Mouse (Mus musculus) midbrain, embryonic 11.5 days (tissue): ENCODE measurements at regions not wholly inside any gene's neighbourhood (a gene's known extent, or its start where the extent isn't known, plus 50 kb on each side); places are given as distances from the start of the nearest gene placed in this dataset.

ENCODE experiments used
- ATAC-seq: fragments of 200-750 bp; cut with Nextera tagmentation; 2 replicates; pipeline ENCODE4 v1.8.0; 2017; ENCODE audit warnings: moderate TSS enrichment, moderate library complexity; ENCODE audit not compliant: low FRiP score
- DNase-seq: peaks from one replicate; pipeline ENCODE4 v3.0.0; 2015; ENCODE audit warnings: low spot score; ENCODE audit errors: missing footprints
- H3K27ac ChIP-seq: fragments of 300-500 bp; sonication (generic); 2 replicates; pipeline ENCODE4 v1.5.1; 2014; ENCODE audit warnings: low read depth, low read length
- H3K27me3 ChIP-seq: fragments of 300-500 bp; sonication (generic); 2 replicates; pipeline ENCODE4 v1.6.1; 2014; ENCODE audit warnings: mild to moderate bottlenecking, low read length, moderate library complexity, mixed read lengths; ENCODE audit not compliant: control insufficient read depth, insufficient read depth
- H3K36me3 ChIP-seq: fragments of 300-500 bp; sonication (generic); 2 replicates; pipeline ENCODE4 v1.6.1; 2014; ENCODE audit warnings: mild to moderate bottlenecking, low read length, moderate library complexity, mixed read lengths; ENCODE audit not compliant: control insufficient read depth, insufficient read depth
- H3K4me1 ChIP-seq: fragments of 300-500 bp; sonication (generic); 2 replicates; pipeline ENCODE4 v1.6.1; 2014; ENCODE audit warnings: low read length; ENCODE audit not compliant: control insufficient read depth, insufficient read depth
- H3K4me2 ChIP-seq: fragments of 300-500 bp; sonication (generic); 2 replicates; pipeline ENCODE4 v1.6.1; 2014; ENCODE audit warnings: mild to moderate bottlenecking, moderate library complexity
- H3K4me3 ChIP-seq: fragments of 300-500 bp; sonication (generic); 2 replicates; pipeline ENCODE4 v1.5.1; 2014; ENCODE audit warnings: low read depth, low read length
- H3K9ac ChIP-seq: fragments of 300-500 bp; sonication (generic); 2 replicates; pipeline ENCODE4 v1.6.1; 2014; ENCODE audit warnings: low read length
- H3K9me3 ChIP-seq: fragments of 300-500 bp; sonication (generic); 2 replicates; pipeline ENCODE4 v1.6.1; 2016; ENCODE audit warnings: low read length; ENCODE audit not compliant: control insufficient read depth
- WGBS: fragments of 180-500 bp; shearing (Covaris S2); extraction: QIAGEN DNeasy Blood & Tissue Kit; methylation state at CpG from one replicate; pipeline ENCODE4 v1.1.7; 2014; 5-methylcytosine and 5-hydroxymethylcytosine counted together

DNA sequence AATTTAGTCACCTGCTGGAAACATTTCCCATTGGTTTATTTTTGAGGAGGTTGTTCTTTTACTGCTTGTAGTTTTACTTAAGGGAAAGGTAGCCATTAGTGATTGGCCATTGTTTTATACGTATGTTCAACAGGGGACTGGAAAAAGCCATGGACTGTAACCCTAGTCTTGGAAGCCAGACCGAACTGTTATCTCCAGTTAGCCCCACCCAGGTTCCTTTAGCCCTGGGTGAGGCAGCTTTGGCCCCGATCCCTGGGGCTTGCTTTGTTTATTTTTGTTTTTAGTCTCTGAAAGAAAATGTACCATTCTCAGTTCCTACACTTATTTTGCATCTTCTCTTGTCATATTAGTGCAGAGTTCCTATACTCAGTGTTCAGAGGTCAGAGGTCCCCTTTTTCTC is 148.3 kb upstream of the Map3k1 start:
- 62% methylated on average over 3 of the region's 3 CpGs for WGBS

DNA sequence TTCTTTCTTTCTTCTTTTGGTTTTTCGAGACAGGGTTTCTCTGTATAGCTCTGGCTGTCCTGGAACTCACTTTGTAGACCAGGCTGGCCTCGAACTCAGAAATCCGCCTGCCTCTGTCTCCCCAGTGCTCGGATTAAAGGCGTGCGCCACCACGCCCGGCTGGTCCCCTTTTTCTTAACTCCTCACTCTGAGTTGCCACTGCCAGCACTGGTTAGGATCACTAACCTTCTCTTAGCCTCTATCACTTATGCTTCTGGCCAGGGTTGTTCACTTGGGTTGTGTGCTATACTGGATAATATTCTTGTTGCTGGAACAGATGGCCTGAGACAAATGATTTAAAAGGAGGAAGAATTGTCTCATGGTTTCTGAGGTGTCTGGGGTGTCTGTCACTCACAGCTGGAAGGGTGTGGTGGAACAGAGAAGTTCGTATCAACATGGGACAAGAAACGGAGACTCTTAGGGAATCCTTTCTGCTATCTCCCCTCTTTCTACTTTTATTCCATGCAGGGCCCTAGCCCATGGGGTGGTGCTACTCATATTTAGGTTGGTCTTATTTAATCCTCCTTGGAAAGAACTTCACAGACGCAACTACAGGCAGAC is 149.0 kb upstream of the Map3k1 start:
- no peaks in the 10 kb centered on the region for H3K36me3 ChIP-seq
- no peak overlapping the region for H3K27ac ChIP-seq
- no peaks in the 10 kb centered on the region for H3K27me3 ChIP-seq
- no peak for DNase-seq
- H3K4me3 ChIP-seq: no peak overlapping the region
- no peak for ATAC-seq
- H3K4me2 ChIP-seq: no peak overlapping the region
- H3K9ac ChIP-seq: no peak overlapping the region
- H3K4me1 ChIP-seq: no peaks in the 10 kb centered on the region
- H3K9me3 ChIP-seq: no peaks in the 10 kb centered on the region; the same call in 1 of the 2 replicates
- WGBS: 88% methylated on average over 11 of the region's 11 CpGs

More for the DNA sequence above, 148.3 kb upstream of the Map3k1 start:
- no peak overlapping the region for H3K9ac ChIP-seq
- no peak for DNase-seq
- H3K27ac ChIP-seq: no peak overlapping the region
- no peak overlapping the region for H3K4me3 ChIP-seq
- no peaks in the 10 kb centered on the region for H3K36me3 ChIP-seq
- no peak overlapping the region for H3K4me2 ChIP-seq
- no peak for ATAC-seq
- no peaks in the 10 kb centered on the region for H3K4me1 ChIP-seq
- H3K27me3 ChIP-seq: no peaks in the 10 kb centered on the region
- H3K9me3 ChIP-seq: no peaks in the 10 kb centered on the region; the same call in 1 of the 2 replicates

DNA sequence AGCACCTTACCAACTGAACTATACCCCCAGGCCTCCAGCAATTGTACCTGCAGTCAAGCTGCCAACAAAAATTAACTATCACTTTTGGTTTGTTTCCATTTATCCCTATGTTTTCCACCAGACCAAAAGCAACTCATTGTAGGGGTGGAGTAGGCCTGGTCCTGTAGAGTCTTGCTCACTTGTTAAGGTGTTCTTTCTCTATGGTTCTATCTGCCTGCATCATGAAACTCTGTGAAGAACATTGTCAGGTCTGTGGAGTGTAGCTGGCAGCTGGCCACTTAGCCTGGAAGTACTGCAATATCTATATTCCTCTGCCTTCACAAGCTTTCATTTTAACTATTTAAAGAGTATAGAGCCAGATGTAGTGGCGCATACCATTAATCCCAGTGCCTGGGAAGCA is 149.6 kb upstream of the Map3k1 start:
- DNase-seq (no peak), ATAC-seq (no peak)
- 96% methylated on average over 1 of the region's 1 CpGs for WGBS
- H3K9ac ChIP-seq: no peak overlapping the region
- no peak overlapping the region for H3K4me2 ChIP-seq
- H3K4me3 ChIP-seq: no peak overlapping the region
- H3K27ac ChIP-seq: no peak overlapping the region
- no peaks in the 10 kb centered on the region for H3K4me1 ChIP-seq
- no peaks in the 10 kb centered on the region for H3K27me3 ChIP-seq
- no peaks in the 10 kb centered on the region for H3K36me3 ChIP-seq
- H3K9me3 ChIP-seq: no peaks in the 10 kb centered on the region; the same call in 1 of the 2 replicates

DNA sequence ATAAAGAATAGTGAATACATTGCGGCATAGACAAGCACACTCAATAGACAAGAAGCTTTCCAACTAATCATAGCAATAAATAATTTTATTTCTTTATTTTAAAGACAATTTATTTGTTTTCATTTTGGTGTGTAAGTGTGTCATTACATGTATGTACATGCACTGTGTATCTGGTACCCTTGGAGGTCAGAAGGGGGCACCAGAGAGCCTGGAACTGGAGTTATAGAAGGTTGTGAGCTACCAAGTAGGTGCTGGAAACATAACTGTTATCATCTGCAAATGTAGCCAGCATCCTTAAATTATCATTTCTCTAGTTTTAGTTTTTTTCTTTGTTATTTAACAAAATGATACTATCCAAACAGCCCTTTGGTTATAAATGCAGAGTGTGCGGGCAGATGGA is 151.2 kb upstream of the Map3k1 start:
- Histone ChIP-seq H3K9me3 (no peaks in the 10 kb centered on the region; the same call in 1 of the 2 replicates), H3K4me1 (no peaks in the 10 kb centered on the region), H3K27ac (no peak overlapping the region), H3K9ac (no peak overlapping the region), H3K4me2 (no peak overlapping the region), H3K36me3 (no peaks in the 10 kb centered on the region), H3K4me3 (no peak overlapping the region), H3K27me3 (no peaks in the 10 kb centered on the region)
- DNase-seq (no peak), ATAC-seq (no peak)
- WGBS: 96% methylated on average over 2 of the region's 2 CpGs

DNA sequence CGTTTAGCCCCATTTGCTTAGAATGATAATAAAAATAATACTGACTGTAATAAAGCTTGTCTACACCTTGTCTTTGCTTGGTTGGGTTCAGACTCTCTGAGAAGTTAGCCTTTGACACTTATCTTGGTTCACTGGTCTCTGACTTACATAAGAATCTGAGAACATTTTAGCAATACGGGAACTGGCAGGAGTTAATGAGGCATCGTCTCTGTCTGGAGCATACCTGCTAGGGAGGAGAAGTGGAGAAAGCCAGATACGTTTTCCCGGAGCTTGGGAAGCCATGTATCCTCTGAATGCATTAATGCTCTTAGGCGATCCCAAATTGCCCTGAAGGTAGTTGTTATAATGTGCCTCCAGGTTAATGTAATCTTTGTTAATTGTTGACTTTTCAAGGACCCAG is 152.6 kb upstream of the Map3k1 start:
- Histone ChIP-seq H3K4me1 (no peaks in the 10 kb centered on the region), H3K4me3 (no peak overlapping the region), H3K9ac (no peak overlapping the region), H3K4me2 (no peak overlapping the region), H3K27me3 (no peaks in the 10 kb centered on the region), H3K27ac (no peak overlapping the region), H3K36me3 (no peaks in the 10 kb centered on the region), H3K9me3 (no peaks in the 10 kb centered on the region; the same call in 1 of the 2 replicates)
- no peak for ATAC-seq
- DNase-seq: no peak
- 84% methylated on average over 6 of the region's 6 CpGs for WGBS

DNA sequence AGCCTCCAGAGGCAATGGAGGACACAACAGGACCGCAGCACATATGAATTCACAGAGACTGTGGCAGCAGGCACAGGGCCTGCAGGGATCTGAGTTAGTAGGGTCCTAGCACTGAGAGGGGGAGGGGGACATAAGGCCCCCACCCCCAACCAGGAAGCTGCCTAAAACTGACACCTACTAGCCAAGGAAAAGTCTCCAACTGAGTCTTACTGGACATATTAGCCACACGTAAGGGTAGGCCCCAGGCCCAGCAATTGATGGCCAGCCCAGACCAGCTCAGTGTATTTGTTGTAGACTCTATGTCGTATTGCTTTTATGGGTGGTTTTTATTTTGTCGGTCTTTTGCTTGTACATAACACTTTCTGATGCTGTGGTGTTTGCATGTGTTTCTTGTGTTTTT is 153.4 kb upstream of the Map3k1 start:
- Histone ChIP-seq H3K4me1 (no peaks in the 10 kb centered on the region), H3K4me3 (no peak overlapping the region), H3K4me2 (no peak overlapping the region), H3K27ac (no peak overlapping the region), H3K36me3 (no peaks in the 10 kb centered on the region), H3K27me3 (no peaks in the 10 kb centered on the region), H3K9me3 (no peaks in the 10 kb centered on the region; the same call in 1 of the 2 replicates), H3K9ac (no peak overlapping the region)
- no peak for ATAC-seq
- DNase-seq: no peak
- 91% methylated on average over 4 of the region's 4 CpGs for WGBS

DNA sequence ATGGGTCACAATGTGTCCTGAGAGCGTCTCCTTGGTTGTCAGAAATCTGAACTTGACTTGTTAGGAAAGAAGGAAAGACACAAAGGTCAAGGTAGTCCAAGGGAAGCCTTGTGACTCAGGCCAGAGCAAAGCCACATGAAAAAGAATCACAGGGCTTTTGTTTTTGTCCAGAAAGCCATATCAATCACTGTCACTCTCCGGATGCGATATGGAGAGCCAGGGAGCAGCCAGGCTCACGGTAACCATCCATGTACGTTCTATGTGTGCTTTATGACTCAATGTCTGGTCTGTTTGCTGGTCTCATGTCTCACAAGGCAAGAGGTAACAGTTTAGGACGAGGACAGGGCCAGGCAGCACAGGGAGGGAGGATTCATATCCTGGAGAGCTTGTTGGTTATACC is 157.3 kb upstream of the Map3k1 start:
- no peak overlapping the region for H3K4me2 ChIP-seq
- no peaks in the 10 kb centered on the region for H3K36me3 ChIP-seq
- 85% methylated on average over 6 of the region's 6 CpGs for WGBS
- H3K27me3 ChIP-seq: no peaks in the 10 kb centered on the region
- no peak overlapping the region for H3K9ac ChIP-seq
- no peak overlapping the region for H3K4me3 ChIP-seq
- DNase-seq (no peak), ATAC-seq (no peak)
- no peaks in the 10 kb centered on the region for H3K9me3 ChIP-seq
- H3K4me1 ChIP-seq: no peaks in the 10 kb centered on the region
- no peak overlapping the region for H3K27ac ChIP-seq

DNA sequence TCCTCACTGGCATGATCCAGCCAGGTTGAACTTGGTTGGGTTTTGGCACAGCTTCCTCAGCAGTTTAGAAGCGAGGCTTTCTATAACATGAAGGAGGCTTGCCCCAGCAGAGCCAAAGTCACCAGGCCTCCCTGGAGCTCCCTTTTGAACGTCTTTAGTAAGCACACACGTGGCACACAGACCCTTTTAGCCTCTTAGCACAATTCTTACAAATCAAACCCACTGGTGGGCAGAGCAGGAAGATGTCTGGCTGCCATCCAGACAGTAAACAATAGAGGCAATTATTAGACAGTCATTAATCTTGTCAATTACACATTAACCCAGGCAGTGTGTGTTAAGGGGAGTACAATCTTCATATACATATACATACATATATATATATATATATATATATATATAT is 157.8 kb upstream of the Map3k1 start:
- H3K27ac ChIP-seq: no peak overlapping the region
- no peaks in the 10 kb centered on the region for H3K36me3 ChIP-seq
- H3K27me3 ChIP-seq: no peaks in the 10 kb centered on the region
- WGBS: 66% methylated on average over 3 of the region's 3 CpGs
- no peak overlapping the region for H3K4me2 ChIP-seq
- no peak for ATAC-seq
- no peak for DNase-seq
- H3K4me3 ChIP-seq: no peak overlapping the region
- no peak overlapping the region for H3K9ac ChIP-seq
- H3K9me3 ChIP-seq: no peaks in the 10 kb centered on the region
- no peaks in the 10 kb centered on the region for H3K4me1 ChIP-seq

DNA sequence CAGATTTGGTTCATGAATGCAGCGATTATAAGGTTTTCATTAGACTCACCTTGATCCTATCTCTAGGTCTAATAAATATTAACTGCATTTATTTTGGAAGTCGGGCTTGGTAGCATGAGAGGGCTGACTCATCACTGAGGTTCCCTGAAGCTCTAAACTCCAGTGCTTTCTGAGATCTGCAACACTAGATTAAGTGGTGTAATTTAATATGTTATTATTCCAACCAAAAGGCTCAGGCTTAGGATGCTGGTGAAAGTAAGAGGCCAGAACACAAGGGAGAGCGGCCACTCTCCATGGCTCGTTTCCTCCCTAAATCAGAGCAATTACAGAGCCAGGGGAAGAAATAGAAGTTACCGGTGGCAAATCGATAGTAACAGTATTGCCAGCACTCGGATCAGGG is 159.4 kb upstream of the Map3k1 start:
- H3K36me3 ChIP-seq: no peaks in the 10 kb centered on the region
- H3K27me3 ChIP-seq: no peaks in the 10 kb centered on the region
- no peaks in the 10 kb centered on the region for H3K4me1 ChIP-seq
- DNase-seq (no peak), ATAC-seq (no peak)
- no peak overlapping the region for H3K9ac ChIP-seq
- no peak overlapping the region for H3K27ac ChIP-seq
- no peak overlapping the region for H3K4me3 ChIP-seq
- no peaks in the 10 kb centered on the region for H3K9me3 ChIP-seq
- H3K4me2 ChIP-seq: no peak overlapping the region
- WGBS: 89% methylated on average over 7 of the region's 7 CpGs
